Mouse (Mus musculus) granulocyte monocyte progenitor cell, adult 5-6 weeks (primary cell): ENCODE data around the gene Htr2b. TPM values are rescaled to one million over a fixed set of nuclear protein-coding genes. Genes with fewer than 3 reads are reported as not detected.

Source experiments
- ATAC-seq: replicated peaks from 2 replicates; pipeline ENCODE4 v1.8.0; 2016; ENCODE audit warnings: mild to moderate bottlenecking, moderate TSS enrichment, inconsistent platforms; ENCODE audit not compliant: poor library complexity, severe bottlenecking
- total RNA-seq, 2 experiments: library from RNA; stranded (forward) in 1 of 2; stranded (reverse) in 1 of 2; fragments of 200-712, 200-1000 nt in 1 of 2; fragments of >200 nt in 1 of 2; fragmentation: Nextera tagmentation in 1 of 2; gene quantifications; 2 replicates each; pipeline ENCODE4 v1.2.3; 2014 to 2017

The Htr2b gene
- total RNA-seq, 2 experiments from 2014 or later: not detected

- no peak for ATAC-seq
These were observed 6.7 kb downstream of the Htr2b start for GRCm38 (mm10) chr1:86105054-86105453.

- no peak for ATAC-seq
These were observed 17.4 kb downstream of the Htr2b start for GRCm38 (mm10) chr1:86094413-86094812.

- ATAC-seq: no peak
These were observed 35.2 kb downstream of the Htr2b start for GRCm38 (mm10) chr1:86076565-86076964.

- ATAC-seq: peak; percentile 87
These were observed 47.3 kb downstream of the Htr2b start, which contains the start of gene Psmd1 for GRCm38 (mm10) chr1:86064271-86064991. TSS of gene Psmd1 (plus strand) at chr1:86064387.

- no peak for ATAC-seq
These were observed 49.2 kb downstream of the Htr2b start for GRCm38 (mm10) chr1:86062523-86062922.

GRCm38 (mm10) chr1:86058856-86059769 lies 52.7 kb downstream of the Htr2b start:
- ATAC-seq: peak; percentile 83

- ATAC-seq: no peak
These were observed 55.5 kb downstream of the Htr2b start for GRCm38 (mm10) chr1:86056284-86056683.

GRCm38 (mm10) chr1:86054943-86055342 lies 56.8 kb downstream of the Htr2b start:
- no peak for ATAC-seq

- ATAC-seq: no peak
These were observed 58.4 kb downstream of the Htr2b start for GRCm38 (mm10) chr1:86053198-86053921.

Other genes with a start within 250 kb of the Htr2b start
- 58.1 and 68.6 TPM in 2 replicates for gene Itm2c, start 217.7 kb downstream of the Htr2b start, total RNA-seq (2014; fragmentation: Nextera tagmentation)
- 89.1 and 106 TPM in 2 replicates for gene Itm2c, start 217.7 kb downstream of the Htr2b start, total RNA-seq (2017)
- not detected in 2 replicates for gene 4933407L21Rik, start 183.5 kb downstream of the Htr2b start, total RNA-seq (2014; fragmentation: Nextera tagmentation)
- gene 4933407L21Rik, start 183.5 kb downstream of the Htr2b start, total RNA-seq (2017): not detected in 2 replicates
- gene Gpr55, start 151.0 kb downstream of the Htr2b start, total RNA-seq (2014; fragmentation: Nextera tagmentation): not detected in 2 replicates
- gene Gpr55, start 151.0 kb downstream of the Htr2b start, total RNA-seq (2017): not detected in 2 replicates
- gene Spata3, start 95.2 kb downstream of the Htr2b start, total RNA-seq (2014; fragmentation: Nextera tagmentation): not detected in 2 replicates
- gene Spata3, start 95.2 kb downstream of the Htr2b start, total RNA-seq (2017): not detected in 2 replicates
- not detected in 2 replicates for gene 2810459M11Rik, start 66.1 kb downstream of the Htr2b start, total RNA-seq (2014; fragmentation: Nextera tagmentation)
- not detected in 2 replicates for gene 2810459M11Rik, start 66.1 kb downstream of the Htr2b start, total RNA-seq (2017)
- gene Psmd1, start 47.6 kb downstream of the Htr2b start, total RNA-seq (2014; fragmentation: Nextera tagmentation): 88.8 and 122 TPM in 2 replicates
- 160 and 161 TPM in 2 replicates for gene Psmd1, start 47.6 kb downstream of the Htr2b start, total RNA-seq (2017)
- 0.85 TPM in 1 of 2 replicates, not detected in the other for gene Gm21972, start 21.7 kb upstream of the Htr2b start, total RNA-seq (2014; fragmentation: Nextera tagmentation)
- gene Gm21972, start 21.7 kb upstream of the Htr2b start, total RNA-seq (2017): 5.9 and 29.9 TPM in 2 replicates
- 0.80 and 1.7 TPM in 2 replicates for gene Armc9, start 42.8 kb upstream of the Htr2b start, total RNA-seq (2014; fragmentation: Nextera tagmentation)
- gene Armc9, start 42.8 kb upstream of the Htr2b start, total RNA-seq (2017): 1.2 and 3.7 TPM in 2 replicates
- 1.0 and 3.9 TPM in 2 replicates for gene B3gnt7, start 190.9 kb upstream of the Htr2b start, total RNA-seq (2014; fragmentation: Nextera tagmentation)
- 0.30 and 0.98 TPM in 2 replicates for gene B3gnt7, start 190.9 kb upstream of the Htr2b start, total RNA-seq (2017)
- gene Ncl, start 247.4 kb upstream of the Htr2b start, total RNA-seq (2014; fragmentation: Nextera tagmentation): 715 and 728 TPM in 2 replicates
- gene Ncl, start 247.4 kb upstream of the Htr2b start, total RNA-seq (2017): 917 and 958 TPM in 2 replicates